Mouse (Mus musculus) liver, embryonic 12.5 days (tissue): ENCODE data around the gene Slc8a2. TPM values are rescaled to one million over a fixed set of nuclear protein-coding genes. Genes with fewer than 3 reads are reported as not detected.

Experiments used
- ATAC-seq: fragments of 200-750 bp; cut with Nextera tagmentation; 2 replicates; pipeline ENCODE4 v1.8.0; 2017; ENCODE audit warnings: moderate number of reproducible peaks, mild to moderate bottlenecking, moderate library complexity
- H3K27ac ChIP-seq: fragments of 300-500 bp; sonication (generic); 2 replicates; pipeline ENCODE4 v1.5.1; 2016; ENCODE audit warnings: mild to moderate bottlenecking
- H3K27me3 ChIP-seq: fragments of 300-500 bp; sonication (generic); replicated peaks from 2 replicates; pipeline ENCODE4 v1.6.1; 2016; ENCODE audit warnings: mild to moderate bottlenecking, moderate library complexity
- H3K36me3 ChIP-seq: fragments of 300-500 bp; sonication (generic); 2 replicates; pipeline ENCODE4 v1.6.1; 2016; ENCODE audit warnings: mild to moderate bottlenecking, moderate library complexity
- H3K4me1 ChIP-seq: fragments of 300-500 bp; sonication (generic); 2 replicates; pipeline ENCODE4 v1.6.1; 2016
- H3K4me2 ChIP-seq: fragments of 300-500 bp; sonication (generic); 2 replicates; pipeline ENCODE4 v1.6.1; 2016; ENCODE audit warnings: mild to moderate bottlenecking, moderate library complexity
- H3K4me3 ChIP-seq: fragments of 300-500 bp; sonication (generic); 2 replicates; pipeline ENCODE4 v1.5.1; 2016; ENCODE audit warnings: mild to moderate bottlenecking, moderate library complexity
- H3K9ac ChIP-seq: fragments of 300-500 bp; sonication (generic); 2 replicates; pipeline ENCODE4 v1.6.1; 2016; ENCODE audit warnings: mild to moderate bottlenecking, moderate library complexity
- H3K9me3 ChIP-seq: fragments of 300-500 bp; sonication (generic); replicated peaks from 2 replicates; pipeline ENCODE4 v1.6.1; 2016; ENCODE audit warnings: mild to moderate bottlenecking, moderate library complexity
- WGBS: fragments of 180-500 bp; shearing (Covaris S2); methylation state at CpG from one replicate; pipeline ENCODE4 v1.1.7; 2016; ENCODE audit not compliant: insufficient replicate concordance; 5-methylcytosine and 5-hydroxymethylcytosine counted together
- polyA plus RNA-seq: library from polyadenylated mRNA; unstranded; fragments of >200 nt; fragmentation: Nextera tagmentation; extraction: Ambion mirVana; gene quantifications from 2 replicates; pipeline ENCODE4 v1.2.1, GENCODE M21; 2016

The Slc8a2 gene
- polyA plus RNA-seq, 1 experiment from 2014 or later = not detected

GRCm38 (mm10) chr7:16103760-16104159 is 25.9 kb upstream of the Slc8a2 start:
- Histone ChIP-seq H3K9ac (no peak overlapping the region), H3K27ac (no peak overlapping the region), H3K4me2 (no peak overlapping the region), H3K27me3 (no peaks in the 10 kb centered on the region), H3K36me3 (peaks cover 82% of the 10 kb centered on the region), H3K9me3 (no peaks in the 10 kb centered on the region), H3K4me3 (no peak overlapping the region), H3K4me1 (peaks cover 46% of the 10 kb centered on the region)
- ATAC-seq = no peak
- 82% methylated on average over 6 of the region's 6 CpGs for WGBS

- H3K27ac ChIP-seq = no peak overlapping the region
- H3K4me1 ChIP-seq = peaks cover 38% of the 10 kb centered on the region
- no peak overlapping the region for H3K4me3 ChIP-seq
- H3K4me2 ChIP-seq = no peak overlapping the region
- no peak overlapping the region for H3K9ac ChIP-seq
- H3K9me3 ChIP-seq = no peaks in the 10 kb centered on the region
- no peaks in the 10 kb centered on the region for H3K27me3 ChIP-seq
- 89% methylated on average over 7 of the region's 7 CpGs for WGBS
- peaks cover 93% of the 10 kb centered on the region for H3K36me3 ChIP-seq
- ATAC-seq = no peak
These were observed 24.8 kb upstream of the Slc8a2 start for GRCm38 (mm10) chr7:16104611-16105388.

- WGBS = 87% methylated on average over 9 of the region's 9 CpGs
- no peak for ATAC-seq
- Histone ChIP-seq H3K36me3 (peaks cover 99% of the 10 kb centered on the region), H3K27me3 (no peaks in the 10 kb centered on the region), H3K4me3 (no peak overlapping the region), H3K4me1 (peaks cover 9% of the 10 kb centered on the region; the same call in 1 of the 2 replicates), H3K9me3 (no peaks in the 10 kb centered on the region), H3K4me2 (no peak overlapping the region), H3K9ac (no peak overlapping the region), H3K27ac (no peak overlapping the region)
These were observed 20.6 kb upstream of the Slc8a2 start for GRCm38 (mm10) chr7:16108886-16109542.

- ATAC-seq = no peak
- H3K27ac ChIP-seq = no peak overlapping the region
- H3K27me3 ChIP-seq = no peaks in the 10 kb centered on the region
- no peak overlapping the region for H3K4me3 ChIP-seq
- 93% methylated on average over 8 of the region's 8 CpGs for WGBS
- H3K4me1 ChIP-seq = 0 out of 2 replicates have a peak, but pooled peaks cover 5% of the 10 kb centered on the region
- H3K9me3 ChIP-seq = no peaks in the 10 kb centered on the region
- H3K9ac ChIP-seq = no peak overlapping the region
- no peak overlapping the region for H3K4me2 ChIP-seq
- peaks cover 99% of the 10 kb centered on the region for H3K36me3 ChIP-seq
These were observed 19.5 kb upstream of the Slc8a2 start for GRCm38 (mm10) chr7:16110158-16110557.

- Histone ChIP-seq H3K9me3 (no peaks in the 10 kb centered on the region), H3K36me3 (peaks cover 100% of the 10 kb centered on the region)
- ATAC-seq = no peak
These were observed 18.1 kb upstream of the Slc8a2 start for GRCm38 (mm10) chr7:16111284-16112090.

DNA sequence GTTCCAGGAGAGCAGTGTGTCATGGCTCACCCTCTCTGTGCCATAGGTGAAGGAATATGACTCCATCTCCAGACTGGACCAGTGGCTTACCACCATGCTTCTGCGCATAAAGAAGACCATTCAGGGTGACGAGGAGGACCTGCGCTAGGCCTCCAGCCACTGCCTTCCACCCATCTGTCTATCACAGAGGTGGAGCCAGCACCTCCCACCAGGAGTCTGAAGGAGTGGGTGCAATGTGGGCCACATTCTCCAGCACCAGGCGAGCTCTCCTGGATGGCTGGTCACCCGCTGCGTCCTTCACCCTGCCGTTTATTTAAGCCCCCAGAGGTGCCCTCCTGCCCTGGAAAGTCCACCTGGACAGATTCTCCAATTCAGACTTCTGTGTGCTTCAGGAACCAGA is 13.2 kb upstream of the Slc8a2 start:
- peaks cover 66% of the 10 kb centered on the region for H3K36me3 ChIP-seq
- ATAC-seq = no peak
- no peak overlapping the region for H3K4me2 ChIP-seq
- H3K27me3 ChIP-seq = no peaks in the 10 kb centered on the region
- peaks cover 20% of the 10 kb centered on the region for H3K4me1 ChIP-seq
- H3K9me3 ChIP-seq = no peaks in the 10 kb centered on the region
- no peak overlapping the region for H3K27ac ChIP-seq
- no peak overlapping the region for H3K4me3 ChIP-seq
- 90% methylated on average over 7 of the region's 7 CpGs for WGBS
- no peak overlapping the region for H3K9ac ChIP-seq

More at GRCm38 (mm10) chr7:16111284-16112090, 18.1 kb upstream of the Slc8a2 start:
- no peak overlapping the region for H3K27ac ChIP-seq
- H3K4me1 ChIP-seq = 0 out of 2 replicates have a peak, but pooled peaks cover 5% of the 10 kb centered on the region
- H3K27me3 ChIP-seq = no peaks in the 10 kb centered on the region
- H3K4me2 ChIP-seq = no peak overlapping the region
- 78% methylated on average over 7 of the region's 7 CpGs for WGBS
- no peak overlapping the region for H3K4me3 ChIP-seq
- no peak overlapping the region for H3K9ac ChIP-seq

- Histone ChIP-seq H3K4me2 (no peak overlapping the region), H3K27me3 (no peaks in the 10 kb centered on the region), H3K4me3 (no peak overlapping the region), H3K4me1 (peaks cover 20% of the 10 kb centered on the region), H3K9me3 (no peaks in the 10 kb centered on the region), H3K9ac (no peak overlapping the region), H3K27ac (no peak overlapping the region; the same call in 1 of the 2 replicates), H3K36me3 (peaks cover 60% of the 10 kb centered on the region)
- ATAC-seq = no peak
- WGBS = 83% methylated on average over 3 of the region's 3 CpGs
These were observed 12.5 kb upstream of the Slc8a2 start for GRCm38 (mm10) chr7:16117100-16117499.

DNA sequence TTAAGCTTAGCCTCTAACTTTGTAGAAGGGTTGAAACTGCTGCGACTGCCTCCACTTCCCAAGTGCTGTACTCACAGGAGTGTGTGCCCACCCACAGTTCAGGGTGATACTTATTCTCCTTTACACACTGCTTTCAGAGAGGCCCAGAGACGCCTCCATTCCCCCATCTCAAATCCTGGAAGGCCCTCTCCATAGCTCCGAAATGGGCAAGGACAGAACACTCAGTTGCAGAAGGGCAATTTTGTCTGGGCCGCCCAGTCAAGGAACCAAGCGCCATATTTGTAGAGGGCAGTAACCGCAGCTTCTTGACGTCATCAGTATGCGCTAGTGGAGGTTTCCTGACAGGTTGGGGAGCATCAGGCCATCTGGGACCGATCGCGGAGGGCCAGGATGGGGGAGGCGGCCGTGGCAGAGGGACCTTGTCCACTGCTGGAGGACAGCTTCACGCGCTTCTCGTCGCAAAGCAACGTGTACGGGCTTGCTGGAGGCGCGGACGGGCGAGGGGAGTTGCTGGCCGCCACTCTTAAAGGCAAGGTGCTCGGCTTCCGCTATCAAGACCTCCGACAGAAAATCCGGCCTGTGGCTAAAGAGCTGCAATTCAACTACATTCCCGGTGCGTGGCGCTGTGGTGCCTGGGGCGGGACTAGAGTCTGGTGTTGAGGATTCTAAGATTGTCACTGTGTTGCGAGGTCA is 9.9 kb upstream of the Slc8a2 start, which contains the start of gene Kptn:
Gene Kptn, plus strand, starts transcription at position 327 of the 693 bp plus-strand sequence.
- Histone ChIP-seq H3K27ac (peak within 1 kb of the TSS; percentile 76), H3K36me3 (peaks cover 33% of the 10 kb centered on the region), H3K27me3 (no peaks in the 10 kb centered on the region), H3K4me3 (peak within 1 kb of the TSS; percentile 76), H3K4me1 (peaks cover 20% of the 10 kb centered on the region), H3K4me2 (peak within 1 kb of the TSS; percentile 73), H3K9me3 (no peaks in the 10 kb centered on the region), H3K9ac (peak within 1 kb of the TSS; percentile 77)
- 1% methylated on average over 33 of the region's 33 CpGs for WGBS
- peak; percentile 82 for ATAC-seq

DNA sequence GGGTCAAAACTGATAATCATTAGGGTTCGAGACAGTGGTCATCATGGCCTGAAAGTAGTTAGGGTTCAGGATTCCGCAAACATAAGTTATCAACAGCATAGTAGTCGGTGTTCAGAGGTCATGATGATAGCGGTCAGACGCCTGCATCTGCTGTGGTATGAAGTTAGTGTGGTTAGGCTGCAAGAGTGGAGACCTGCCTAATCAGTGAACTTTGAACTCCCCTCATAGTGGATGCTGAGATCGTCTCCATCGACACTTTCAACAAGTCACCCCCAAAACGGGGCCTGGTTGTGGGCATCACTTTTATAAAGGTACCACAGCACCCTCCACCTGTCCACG is 9.4 kb upstream of the Slc8a2 start:
- 0 out of 2 replicates have a peak, but pooled peaks have one; percentile 6 for ATAC-seq
- H3K4me2 ChIP-seq = peak overlapping the region; percentile 73
- no peak overlapping the region for H3K27ac ChIP-seq
- peaks cover 29% of the 10 kb centered on the region for H3K36me3 ChIP-seq
- H3K9ac ChIP-seq = no peak overlapping the region
- no peaks in the 10 kb centered on the region for H3K9me3 ChIP-seq
- H3K4me1 ChIP-seq = peaks cover 20% of the 10 kb centered on the region
- 42% methylated on average over 9 of the region's 9 CpGs for WGBS
- no peaks in the 10 kb centered on the region for H3K27me3 ChIP-seq
- H3K4me3 ChIP-seq = peak overlapping the region; percentile 76

GRCm38 (mm10) chr7:16125829-16126228 is 3.8 kb upstream of the Slc8a2 start:
- H3K4me3 ChIP-seq = no peak overlapping the region
- H3K4me2 ChIP-seq = no peak overlapping the region
- no peaks in the 10 kb centered on the region for H3K9me3 ChIP-seq
- H3K27ac ChIP-seq = no peak overlapping the region
- no peak overlapping the region for H3K9ac ChIP-seq
- no peak for ATAC-seq
- peaks cover 16% of the 10 kb centered on the region for H3K4me1 ChIP-seq
- peaks cover 10% of the 10 kb centered on the region; the same call in 1 of the 2 replicates for H3K36me3 ChIP-seq
- WGBS = 76% methylated on average over 9 of the region's 9 CpGs
- H3K27me3 ChIP-seq = peaks cover 20% of the 10 kb centered on the region

DNA sequence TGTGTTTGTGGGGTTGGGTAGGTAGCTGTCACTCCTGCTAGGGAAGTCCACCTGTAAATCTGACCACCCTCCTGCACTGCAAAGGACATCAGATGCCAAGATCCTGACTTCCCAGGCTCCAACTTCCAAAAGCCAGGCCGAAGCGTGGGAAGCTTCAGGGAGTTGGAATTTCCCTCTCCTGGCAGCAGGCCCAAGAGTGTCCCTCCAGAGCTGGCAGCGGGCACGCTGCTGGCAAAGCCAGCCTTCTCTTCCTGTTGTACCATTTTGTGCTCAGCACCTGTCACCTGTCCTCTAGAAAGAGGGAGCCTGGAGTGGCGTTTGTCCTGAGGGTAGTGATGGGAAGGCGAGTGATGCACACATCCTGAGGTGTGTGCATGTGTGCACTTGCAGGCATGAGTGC is 1.3 kb upstream of the Slc8a2 start:
- H3K36me3 ChIP-seq = peaks cover 10% of the 10 kb centered on the region; the same call in 1 of the 2 replicates
- no peak overlapping the region for H3K4me3 ChIP-seq
- H3K27ac ChIP-seq = no peak overlapping the region
- peaks cover 16% of the 10 kb centered on the region for H3K4me1 ChIP-seq
- peaks cover 45% of the 10 kb centered on the region for H3K27me3 ChIP-seq
- WGBS = 57% methylated on average over 6 of the region's 6 CpGs
- H3K9me3 ChIP-seq = no peaks in the 10 kb centered on the region
- no peak for ATAC-seq
- H3K4me2 ChIP-seq = no peak overlapping the region
- no peak overlapping the region for H3K9ac ChIP-seq
